Mouse (Mus musculus) CH12.LX (cell line): ENCODE measurements at regions not wholly inside any gene's neighbourhood (a gene's known extent, or its start where the extent isn't known, plus 50 kb on each side); places are given as distances from the start of the nearest gene placed in this dataset.

ENCODE experiments used
- CTCF ChIP-seq, 2 experiments: IDR thresholded peaks in 1 of 2; conservative IDR thresholded peaks in 1 of 2; 2 replicates each; pipeline ENCODE4 v1.5.1; 2011 to 2012; ENCODE audit warnings: low read depth in 2 of 2, low read length in 2 of 2, improper control_type of control experiment in 1 of 2, inconsistent platforms in 1 of 2, mild to moderate bottlenecking in 1 of 2, moderate library complexity in 1 of 2
- EP300 ChIP-seq: IDR thresholded peaks from 2 replicates; pipeline ENCODE4 v1.6.1; 2011; ENCODE audit warnings: low read length, improper control_type of control experiment
- JUND ChIP-seq: conservative IDR thresholded peaks from 2 replicates; pipeline ENCODE4 v1.6.1; 2011; ENCODE audit warnings: low read depth, low read length, improper control_type of control experiment
- KAT2A ChIP-seq: IDR thresholded peaks from 2 replicates; pipeline ENCODE4 v1.6.1; 2012; ENCODE audit warnings: low read length, improper control_type of control experiment, inconsistent platforms; ENCODE audit not compliant: insufficient replicate concordance
- POLR2A ChIP-seq: IDR thresholded peaks from 2 replicates; pipeline ENCODE4 v1.6.1; 2011; ENCODE audit warnings: low read depth, mild to moderate bottlenecking, improper control_type of control experiment, low read length
- POLR2AphosphoS2 ChIP-seq: IDR thresholded peaks from 2 replicates; pipeline ENCODE4 v1.6.1; 2011; ENCODE audit warnings: low read depth, low read length, improper control_type of control experiment
- UBTF ChIP-seq: IDR thresholded peaks from 2 replicates; pipeline ENCODE4 v1.6.1; 2012; ENCODE audit warnings: low read depth, mild to moderate bottlenecking, inconsistent platforms, low read length, improper control_type of control experiment, moderate library complexity
- ZMIZ1 ChIP-seq: IDR thresholded peaks from 2 replicates; pipeline ENCODE4 v1.6.1; 2012; ENCODE audit warnings: low read depth, mild to moderate bottlenecking, inconsistent platforms, low read length, improper control_type of control experiment

DNA sequence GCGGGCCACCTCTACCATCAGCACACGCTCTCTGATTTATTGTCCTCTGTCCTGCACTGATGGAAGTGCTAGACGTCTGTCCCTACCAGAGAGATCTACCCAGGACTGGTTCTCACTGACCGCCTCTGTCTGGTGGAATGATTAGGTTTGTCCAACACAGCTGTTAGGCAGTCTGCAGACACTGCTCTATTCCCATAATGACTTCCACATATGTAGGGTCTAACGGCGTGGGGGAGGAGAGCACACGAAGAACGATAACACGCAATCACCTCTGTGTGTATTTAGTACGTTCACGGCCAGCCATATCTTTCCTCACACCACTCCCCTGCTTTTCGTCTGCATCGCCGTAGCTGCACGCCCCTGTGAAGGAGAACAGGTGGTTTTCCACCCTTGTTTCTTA is 165.0 kb downstream of the Cand1 start:
- TF ChIP-seq POLR2AphosphoS2 (no peak), KAT2A (no peak), CTCF (conservative IDR thresholded peaks at IDR 0.05 in 1 of 2, IDR thresholded peaks at IDR 0.05 in 1 of 2; ENCODE audit: low read depth in 2 of 2, low read length in 2 of 2) (no peak), POLR2A (no peak), EP300 (no peak), UBTF (no peak), ZMIZ1 (no peak), JUND (no peak)
